Mouse (Mus musculus): ENCODE results near the gene Lrrc32.

The Lrrc32 gene

GRCm38 (mm10) chr7:98542267-98542666 lies 53.2 kb downstream of the Lrrc32 start:
- in situ Hi-C loops (cut with MboI; ENCODE audit: low sequenced_read_pairs) = no loop called here

GRCm38 (mm10) chr7:98542731-98543142 lies 53.7 kb downstream of the Lrrc32 start:
- in situ Hi-C loops (cut with MboI; ENCODE audit: low sequenced_read_pairs) = no loop called here

- in situ Hi-C loops (cut with MboI; ENCODE audit: low sequenced_read_pairs) = no loop called here
Measured at GRCm38 (mm10) chr7:98543853-98544370, 54.8 kb downstream of the Lrrc32 start.

- in situ Hi-C loops (cut with MboI; ENCODE audit: low sequenced_read_pairs) = no loop called here
Measured at GRCm38 (mm10) chr7:98544556-98544955, 55.5 kb downstream of the Lrrc32 start.

GRCm38 (mm10) chr7:98548839-98549238 lies 59.8 kb downstream of the Lrrc32 start:
- in situ Hi-C loops (cut with MboI; ENCODE audit: low sequenced_read_pairs) = no loop called here

GRCm38 (mm10) chr7:98550596-98550995 lies 61.5 kb downstream of the Lrrc32 start:
- in situ Hi-C loops (cut with MboI; ENCODE audit: low sequenced_read_pairs) = no loop called here

- in situ Hi-C loops (cut with MboI; ENCODE audit: low sequenced_read_pairs) = no loop called here
Measured at GRCm38 (mm10) chr7:98551041-98551440, 62.0 kb downstream of the Lrrc32 start.
